Mouse (Mus musculus) E14TG2a.4 (cell line): ENCODE measurements around the gene Nckipsd.

Experiments
- H3K27me3 ChIP-seq: 2 replicates; pipeline ENCODE4 v1.6.1; 2014; ENCODE audit warnings: low read length, control low read depth; ENCODE audit not compliant: insufficient read depth
- H3K36me3 ChIP-seq: 2 replicates; pipeline ENCODE4 v1.6.1; 2014; ENCODE audit warnings: low read length, control low read depth; ENCODE audit not compliant: insufficient read depth
- H3K4me1 ChIP-seq: replicated peaks from 2 replicates; pipeline ENCODE4 v1.6.1; 2014; ENCODE audit warnings: low read depth, low read length, control low read depth
- H3K4me3 ChIP-seq: replicated peaks from 2 replicates; pipeline ENCODE4 v1.5.1; 2014; ENCODE audit warnings: mild to moderate bottlenecking, low read length
- H3K9me3 ChIP-seq: 2 replicates; pipeline ENCODE4 v1.6.1; 2014; ENCODE audit warnings: low read length, control low read depth
- CTCF ChIP-seq: conservative IDR thresholded peaks from 2 replicates; pipeline ENCODE4 v1.5.1; 2014; ENCODE audit warnings: low read length
- NANOG ChIP-seq: IDR thresholded peaks from 2 replicates; pipeline ENCODE4 v1.6.1; 2014; ENCODE audit warnings: borderline replicate concordance, low read length, mixed read lengths
- POU5F1 ChIP-seq: IDR thresholded peaks from 2 replicates; pipeline ENCODE4 v1.6.1; 2014; ENCODE audit warnings: low read length, borderline replicate concordance

The Nckipsd gene

GRCm38 (mm10) chr9:108782836-108783547 lies 25.2 kb upstream of the Nckipsd start:
- Histone ChIP-seq H3K4me3 (peak overlapping the region; percentile 89), H3K9me3 (no peaks in the 10 kb centered on the region), H3K27me3 (no peaks in the 10 kb centered on the region), H3K36me3 (peaks cover 19% of the 10 kb centered on the region), H3K4me1 (peaks cover 50% of the 10 kb centered on the region)
- no peak for TF ChIP-seq NANOG

- no peaks in the 10 kb centered on the region for H3K9me3 ChIP-seq
- peaks cover 25% of the 10 kb centered on the region for H3K36me3 ChIP-seq
- H3K4me3 ChIP-seq: peak within 1 kb of the TSS; percentile 89
- TF ChIP-seq POU5F1 (no peak), NANOG (no peak), CTCF (no peak)
- no peaks in the 10 kb centered on the region for H3K27me3 ChIP-seq
- peaks cover 57% of the 10 kb centered on the region for H3K4me1 ChIP-seq
These were observed 24.4 kb upstream of the Nckipsd start, which contains the start of gene Ip6k2 for GRCm38 (mm10) chr9:108783548-108784463. Gene Ip6k2 (plus strand): TSS chr9:108783796.

DNA sequence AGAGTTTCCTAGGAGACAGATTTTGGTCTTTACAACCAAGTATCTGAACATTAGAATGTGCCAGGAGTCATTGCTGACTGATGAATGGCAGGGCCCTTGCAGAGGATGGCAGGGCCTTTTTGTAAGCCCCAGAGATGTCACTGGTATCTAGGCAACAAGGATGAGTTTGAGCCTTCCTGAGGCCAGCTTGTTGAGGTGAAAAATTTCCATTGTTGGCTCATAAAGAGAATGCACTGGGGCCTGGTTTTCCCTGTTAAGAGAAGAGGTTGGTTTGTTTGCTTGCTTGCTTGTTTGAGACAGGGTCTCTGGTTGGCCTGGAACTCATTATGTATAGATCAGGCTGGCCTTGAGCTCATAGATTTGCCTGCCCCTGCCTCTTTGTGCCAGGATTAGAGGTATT lies 22.8 kb upstream of the Nckipsd start:
- Histone ChIP-seq H3K36me3 (peaks cover 29% of the 10 kb centered on the region), H3K9me3 (no peaks in the 10 kb centered on the region), H3K4me1 (peaks cover 58% of the 10 kb centered on the region), H3K4me3 (no peak overlapping the region), H3K27me3 (no peaks in the 10 kb centered on the region)
- TF ChIP-seq CTCF: no peak
- TF ChIP-seq NANOG: no peak
- no peak for TF ChIP-seq POU5F1

DNA sequence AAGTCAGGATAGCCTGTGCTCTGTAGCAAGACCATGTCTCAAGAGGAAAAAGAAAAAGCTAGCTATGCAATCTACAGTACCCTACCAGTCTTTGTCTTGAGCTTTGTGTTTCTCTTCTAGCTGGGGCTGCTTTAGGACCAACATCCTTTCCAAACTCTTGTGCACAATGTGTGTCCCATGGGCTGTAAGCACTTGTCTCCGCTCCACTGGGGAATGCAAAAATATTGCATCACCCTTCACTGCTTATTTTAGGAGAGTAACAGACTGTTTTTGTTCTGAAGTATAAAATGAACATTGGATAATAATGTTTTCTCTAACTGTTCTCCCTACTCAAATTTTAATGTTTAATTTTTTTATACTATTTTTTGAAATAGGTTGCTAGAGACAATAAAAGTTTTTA lies 21.7 kb upstream of the Nckipsd start:
- peaks cover 58% of the 10 kb centered on the region for H3K4me1 ChIP-seq
- no peak overlapping the region for H3K4me3 ChIP-seq
- H3K36me3 ChIP-seq: peaks cover 29% of the 10 kb centered on the region
- no peaks in the 10 kb centered on the region for H3K9me3 ChIP-seq
- no peaks in the 10 kb centered on the region for H3K27me3 ChIP-seq
- no peak for TF ChIP-seq CTCF
- no peak for TF ChIP-seq POU5F1
- no peak for TF ChIP-seq NANOG

DNA sequence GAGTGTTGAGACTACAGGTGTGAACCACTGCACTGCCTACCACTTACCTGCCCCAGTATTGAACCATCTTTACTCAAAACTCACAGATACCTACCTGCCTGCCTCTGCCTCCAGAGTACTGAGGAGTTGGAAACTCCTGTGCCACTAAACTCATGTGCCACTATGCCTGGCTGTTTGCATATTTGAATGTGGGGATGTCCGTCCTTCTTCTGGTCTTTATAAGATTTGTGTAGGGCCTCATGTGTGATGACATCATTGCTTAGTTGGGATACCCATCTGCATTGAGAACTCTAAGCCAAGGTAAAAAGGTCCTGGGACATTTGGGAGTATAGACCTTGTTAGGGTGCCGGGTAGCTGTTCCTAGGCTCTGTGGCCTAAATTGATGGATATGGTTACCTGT lies 21.1 kb upstream of the Nckipsd start:
- TF ChIP-seq NANOG (no peak), POU5F1 (no peak), CTCF (no peak)
- no peaks in the 10 kb centered on the region for H3K9me3 ChIP-seq
- peaks cover 58% of the 10 kb centered on the region for H3K4me1 ChIP-seq

DNA sequence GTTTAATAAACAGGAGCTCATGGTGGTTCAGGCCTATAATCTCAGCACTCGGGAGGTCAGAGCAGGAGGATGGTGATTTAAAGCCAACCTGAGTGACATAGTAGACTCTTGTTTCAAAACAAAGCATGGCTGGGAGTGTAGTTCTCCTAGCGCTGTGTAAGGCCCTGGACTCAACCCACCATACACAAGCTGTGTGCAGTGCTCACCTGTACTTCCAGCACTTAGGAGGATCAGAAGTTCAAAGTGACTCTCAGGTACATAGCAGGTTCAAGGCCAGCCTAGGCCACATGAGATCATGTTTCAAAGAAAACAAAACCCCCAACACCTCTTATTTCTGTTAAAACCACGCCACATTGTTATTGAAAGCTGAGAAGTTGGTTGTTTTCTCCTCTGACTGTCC lies 19.5 kb upstream of the Nckipsd start:
- Histone ChIP-seq H3K36me3 (peaks cover 29% of the 10 kb centered on the region), H3K9me3 (no peaks in the 10 kb centered on the region), H3K4me3 (no peak overlapping the region), H3K4me1 (peaks cover 56% of the 10 kb centered on the region), H3K27me3 (no peaks in the 10 kb centered on the region)
- no peak for TF ChIP-seq CTCF
- no peak for TF ChIP-seq POU5F1
- TF ChIP-seq NANOG: no peak

More for the DNA sequence above, 21.1 kb upstream of the Nckipsd start:
- no peaks in the 10 kb centered on the region for H3K27me3 ChIP-seq
- H3K36me3 ChIP-seq: peaks cover 29% of the 10 kb centered on the region
- H3K4me3 ChIP-seq: no peak overlapping the region

- TF ChIP-seq CTCF: no peak
- no peak for TF ChIP-seq NANOG
- TF ChIP-seq POU5F1: no peak
These were observed 15.9 kb upstream of the Nckipsd start for GRCm38 (mm10) chr9:108792307-108792706.

GRCm38 (mm10) chr9:108792730-108793129 lies 15.4 kb upstream of the Nckipsd start:
- H3K36me3 ChIP-seq: peaks cover 31% of the 10 kb centered on the region
- TF ChIP-seq NANOG (no peak), CTCF (no peak), POU5F1 (no peak)
- H3K9me3 ChIP-seq: no peaks in the 10 kb centered on the region

More at GRCm38 (mm10) chr9:108792307-108792706, 15.9 kb upstream of the Nckipsd start:
- Histone ChIP-seq H3K36me3 (peaks cover 30% of the 10 kb centered on the region), H3K27me3 (no peaks in the 10 kb centered on the region), H3K4me1 (peaks cover 73% of the 10 kb centered on the region), H3K4me3 (no peak overlapping the region), H3K9me3 (no peaks in the 10 kb centered on the region)

More at GRCm38 (mm10) chr9:108792730-108793129, 15.4 kb upstream of the Nckipsd start:
- Histone ChIP-seq H3K27me3 (no peaks in the 10 kb centered on the region), H3K4me3 (no peak overlapping the region), H3K4me1 (peaks cover 74% of the 10 kb centered on the region)
